Mouse (Mus musculus): ENCODE results near the gene Uba1. TPM values are rescaled to one million over a fixed set of nuclear protein-coding genes. Genes with fewer than 3 reads are reported as not detected.

Uba1 gene
- polyA plus RNA-seq (2017; shearing (Covaris generic)), result 238 TPM

DNA sequence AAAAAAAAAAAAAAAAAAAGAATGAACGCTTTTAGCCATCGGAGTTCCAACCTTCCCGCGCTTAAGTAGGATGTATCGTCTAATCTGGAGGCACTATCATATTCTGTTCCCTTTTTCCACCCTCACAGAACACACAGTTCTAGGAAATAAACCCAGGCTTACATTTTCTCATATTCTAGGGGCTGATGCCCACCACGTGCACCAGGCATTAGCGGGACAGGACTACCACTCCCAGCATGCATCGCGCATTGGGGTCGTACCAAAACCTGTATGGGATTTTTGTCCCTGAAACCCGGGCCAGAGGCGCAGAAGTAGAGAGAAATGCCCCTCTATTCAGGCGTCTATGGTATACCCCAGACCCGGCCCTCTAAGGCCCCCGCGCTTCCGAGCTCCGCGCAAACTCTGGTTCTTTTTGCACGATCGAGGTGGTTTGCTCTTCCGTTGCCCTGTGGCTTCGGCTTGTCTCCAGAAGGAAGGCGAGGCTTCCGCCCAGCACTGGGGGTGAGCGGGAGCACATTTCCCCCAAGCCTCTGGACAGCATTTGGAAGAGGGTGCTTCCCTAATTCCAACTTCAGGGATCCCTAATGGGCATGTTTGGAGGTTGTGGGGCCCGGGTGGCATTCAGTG is at the start of gene Uba1:
Uba1 (plus strand) TSS at position 301 of the 627 bp plus-strand sequence.

DNA sequence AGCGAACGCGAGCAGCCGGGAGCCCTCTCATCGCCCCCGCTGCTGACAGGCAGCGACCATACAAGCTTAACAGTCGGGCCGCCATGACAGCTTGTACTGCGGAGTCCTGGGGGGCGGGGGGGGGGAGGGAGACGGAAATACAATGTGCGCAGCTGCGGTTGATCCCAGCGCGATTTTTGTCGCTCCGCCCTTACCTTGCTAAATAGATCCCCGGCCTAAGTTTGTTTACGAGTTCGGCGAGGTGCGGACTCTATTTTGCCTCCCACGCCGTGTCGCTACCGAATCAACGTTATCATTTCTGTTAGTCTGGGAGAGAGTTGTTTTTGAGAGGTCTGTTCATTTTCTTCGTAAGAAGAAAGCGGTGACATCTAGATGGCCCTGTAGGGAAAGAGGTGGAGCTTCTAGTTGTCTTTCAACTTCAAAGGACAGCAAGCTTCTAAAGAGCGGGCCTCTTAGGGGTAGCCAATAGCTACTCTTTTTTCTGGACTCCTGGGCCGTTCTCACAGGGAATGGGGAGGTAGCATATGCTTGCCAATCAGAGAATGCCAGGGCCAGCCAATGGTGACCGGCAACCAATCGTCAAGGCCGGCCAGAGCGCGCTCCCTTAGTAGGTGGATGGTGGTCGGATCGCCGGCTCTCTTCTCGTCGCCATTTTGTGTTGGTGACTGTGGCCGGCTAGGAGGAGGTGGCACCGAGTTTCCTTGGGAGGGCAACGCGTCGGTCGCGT is 40.8 kb upstream of the Uba1 start, which contains the start of the genes Rbm10 and Ndufb11:
Rbm10 (plus strand) TSS at position 328 of the 727 bp plus-strand sequence.
Ndufb11 (minus strand) TSS at position 444 of the 727 bp plus-strand sequence.

DNA sequence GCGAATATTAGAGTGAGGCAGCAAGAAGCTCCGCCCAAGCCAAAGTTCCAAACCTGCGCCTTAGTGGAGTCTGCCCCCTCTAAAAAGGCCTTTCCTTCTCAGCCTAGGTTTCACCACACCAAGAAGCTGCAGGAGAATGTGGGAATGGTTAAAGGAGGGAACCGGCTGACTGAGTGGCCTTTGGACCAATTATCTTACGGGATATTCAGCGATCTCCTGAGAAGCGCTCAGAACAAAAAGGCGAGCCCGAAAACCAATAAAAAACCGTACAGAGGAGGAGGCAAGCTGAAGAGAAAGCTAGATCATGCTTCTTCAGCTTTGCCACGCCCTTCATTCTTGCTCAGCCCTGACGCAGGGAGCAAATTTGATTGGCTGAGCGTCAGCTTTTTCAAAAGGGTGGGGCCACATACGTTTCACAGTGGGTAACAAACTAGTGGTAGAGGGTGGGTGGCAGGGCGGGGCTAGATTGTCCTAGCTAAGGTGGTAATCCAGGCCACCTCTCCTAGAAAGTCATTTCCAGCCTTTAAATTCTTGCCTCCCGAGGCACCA is 29.5 kb downstream of the Uba1 start, which contains the start of gene Cdk16:
Cdk16 (plus strand) TSS at position 436 of the 549 bp plus-strand sequence.

DNA sequence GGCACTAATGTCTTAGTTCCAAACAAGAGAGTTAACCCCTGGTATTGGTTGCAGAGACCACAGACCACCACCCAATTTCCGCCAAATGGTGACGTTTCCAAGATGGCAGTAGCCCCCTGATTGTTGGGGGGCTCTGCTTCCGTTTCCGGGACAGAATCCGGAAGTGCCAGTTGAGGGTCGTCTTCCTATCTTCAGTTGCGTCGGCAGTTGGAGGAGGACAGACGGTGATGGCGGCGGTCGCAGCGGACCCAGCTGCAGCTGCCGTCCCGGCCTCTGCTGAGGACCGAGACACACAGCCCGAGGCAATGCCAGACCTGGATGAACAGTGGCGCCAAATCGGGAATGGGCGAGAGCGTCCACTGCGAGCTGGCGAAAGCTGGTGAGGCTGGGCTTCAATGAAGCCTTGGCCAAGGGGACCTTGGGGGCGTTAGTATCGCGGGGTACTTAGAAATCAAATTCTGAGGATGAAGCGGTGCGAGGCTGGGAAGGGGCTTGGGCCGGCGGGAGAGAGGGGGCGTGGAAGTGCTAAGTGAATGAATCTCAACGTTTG is 45.7 kb downstream of the Uba1 start, which contains the start of gene Usp11:
Usp11 (plus strand) TSS at position 166 of the 550 bp plus-strand sequence.

Other genes with a start within 250 kb of the Uba1 start
- gene Jade3, start 232.6 kb upstream of the Uba1 start, polyA plus RNA-seq (2017; shearing (Covaris generic)), result 3.5 TPM
- not detected for gene Rgn, start 108.5 kb upstream of the Uba1 start, polyA plus RNA-seq (2017; shearing (Covaris generic))
- 65.1 TPM for gene Rbm10, start 40.8 kb upstream of the Uba1 start, polyA plus RNA-seq (2017; shearing (Covaris generic))
- 175 TPM for gene Ndufb11, start 40.7 kb upstream of the Uba1 start, polyA plus RNA-seq (2017; shearing (Covaris generic))
- gene Cdk16, start 29.6 kb downstream of the Uba1 start, polyA plus RNA-seq (2017; shearing (Covaris generic)), result 85.5 TPM
- 17.7 TPM for gene Usp11, start 45.6 kb downstream of the Uba1 start, polyA plus RNA-seq (2017; shearing (Covaris generic))
- gene Araf, start 139.5 kb downstream of the Uba1 start, polyA plus RNA-seq (2017; shearing (Covaris generic)), result 171 TPM
- not detected for gene Timp1, start 211.8 kb downstream of the Uba1 start, polyA plus RNA-seq (2017; shearing (Covaris generic))

Data from CD4-positive, CD25-positive, alpha-beta regulatory T cell (primary cell).